Mouse (Mus musculus) CH12.LX (cell line): ENCODE results near the gene Clec2d.

Experiments used
- CHD2 ChIP-seq: IDR thresholded peaks from 2 replicates; pipeline ENCODE4 v1.6.1; 2011; ENCODE audit warnings: low read length, improper control_type of control experiment
- CTCF ChIP-seq, 2 experiments: IDR thresholded peaks in 1 of 2; conservative IDR thresholded peaks in 1 of 2; 2 replicates each; pipeline ENCODE4 v1.5.1; 2011 to 2012; ENCODE audit warnings: low read depth in 2 of 2, low read length in 2 of 2, improper control_type of control experiment in 1 of 2, inconsistent platforms in 1 of 2, mild to moderate bottlenecking in 1 of 2, moderate library complexity in 1 of 2
- MAX ChIP-seq: IDR thresholded peaks from 2 replicates; pipeline ENCODE4 v1.6.1; 2011; ENCODE audit warnings: low read length, improper control_type of control experiment
- POLR2A ChIP-seq: IDR thresholded peaks from 2 replicates; pipeline ENCODE4 v1.6.1; 2011; ENCODE audit warnings: low read depth, mild to moderate bottlenecking, improper control_type of control experiment, low read length
- USF1 ChIP-seq: IDR thresholded peaks from 2 replicates; pipeline ENCODE4 v1.6.1; 2014; ENCODE audit warnings: low read depth, mild to moderate bottlenecking, inconsistent platforms, low read length, improper control_type of control experiment

GRCm38 (mm10) chr6:129176621-129177020 lies 3.8 kb upstream of the Clec2d start:
- TF ChIP-seq CTCF (conservative IDR thresholded peaks at IDR 0.05 in 1 of 2, IDR thresholded peaks at IDR 0.05 in 1 of 2; ENCODE audit: low read depth in 2 of 2, low read length in 2 of 2) (no peak), POLR2A (no peak), CHD2 (no peak), USF1 (no peak), MAX (no peak)
